Mouse (Mus musculus) lung, embryonic 14.5 days (tissue): Measurements from ENCODE around the gene Cd7. TPM values are rescaled to one million over a fixed set of nuclear protein-coding genes. Genes with fewer than 3 reads are reported as not detected.
A peak's percentile ranks its signal among the peaks of the same experiment; 100 is the strongest.
"Not testable (repeated sequence)": the region's sequence is repeated elsewhere in the genome, so short reads cannot be mapped to it uniquely, and the experiment has no call there.

Source experiments
- ATAC-seq: fragments of 200-750 bp; cut with Nextera tagmentation; 2 replicates; pipeline ENCODE4 v1.8.0; 2017; ENCODE audit warnings: mild to moderate bottlenecking, moderate TSS enrichment, moderate library complexity; ENCODE audit not compliant: insufficient read depth
- DNase-seq: peaks from one replicate; pipeline ENCODE4 v3.0.0-alpha.2; 2015
- H3K27ac ChIP-seq: fragments of 300-500 bp; sonication (generic); 2 replicates; pipeline ENCODE4 v1.5.1; 2014; ENCODE audit warnings: low read depth, mild to moderate bottlenecking, moderate library complexity
- H3K27me3 ChIP-seq: fragments of 300-500 bp; sonication (generic); 2 replicates; pipeline ENCODE4 v1.6.1; 2014; ENCODE audit warnings: low read length, control low read depth; ENCODE audit not compliant: insufficient read depth
- H3K36me3 ChIP-seq: fragments of 300-500 bp; sonication (generic); 2 replicates; pipeline ENCODE4 v1.6.1; 2014; ENCODE audit warnings: control low read depth; ENCODE audit not compliant: insufficient read depth
- H3K4me1 ChIP-seq: fragments of 300-500 bp; sonication (generic); 2 replicates; pipeline ENCODE4 v1.6.1; 2014; ENCODE audit warnings: antibody characterized with exemption, control low read depth; ENCODE audit not compliant: insufficient read depth
- H3K4me2 ChIP-seq: fragments of 300-500 bp; sonication (generic); 2 replicates; pipeline ENCODE4 v1.6.1; 2014; ENCODE audit warnings: mild to moderate bottlenecking
- H3K4me3 ChIP-seq: fragments of 300-500 bp; sonication (generic); 2 replicates; pipeline ENCODE4 v1.5.1; 2014; ENCODE audit warnings: low read depth, low read length
- H3K9ac ChIP-seq: fragments of 300-500 bp; sonication (generic); 2 replicates; pipeline ENCODE4 v1.6.1; 2014
- H3K9me3 ChIP-seq: fragments of 300-500 bp; sonication (generic); 2 replicates; pipeline ENCODE4 v1.6.1; 2016; ENCODE audit warnings: low read depth, low read length, control low read depth
- CTCF ChIP-seq: IDR thresholded peaks from 2 replicates; pipeline ENCODE4 v1.5.1; 2016; ENCODE audit warnings: antibody characterized with exemption, low read depth
- WGBS: fragments of 180-500 bp; shearing (Covaris S2); extraction: QIAGEN DNeasy Blood & Tissue Kit; methylation state at CpG from one replicate; pipeline ENCODE4 v1.1.7; 2014; 5-methylcytosine and 5-hydroxymethylcytosine counted together
- polyA plus RNA-seq: library from polyadenylated mRNA; unstranded; fragments of >200 nt; fragmentation: Nextera tagmentation; extraction: Ambion mirVana; gene quantifications from 2 replicates; pipeline ENCODE4 v1.2.1, GENCODE M21; 2014

The Cd7 gene
- polyA plus RNA-seq, 1 experiment from 2014 or later, result not detected

- WGBS, result 57% methylated on average over 2 of the region's 2 CpGs
- ATAC-seq, result no peak
- no peaks in the 10 kb centered on the region for H3K4me1 ChIP-seq
These were observed 8.7 kb upstream of the Cd7 start for GRCm38 (mm10) chr11:121047826-121048399.

GRCm38 (mm10) chr11:121045286-121045685 is 6.1 kb upstream of the Cd7 start:
- no peak overlapping the region for H3K27ac ChIP-seq
- WGBS, result 71% methylated on average over 1 of the region's 1 CpGs
- H3K4me3 ChIP-seq, result no peak overlapping the region
- no peaks in the 10 kb centered on the region for H3K27me3 ChIP-seq
- H3K4me1 ChIP-seq, result no peaks in the 10 kb centered on the region
- no peak overlapping the region for H3K9ac ChIP-seq
- TF ChIP-seq CTCF, result no peak
- H3K4me2 ChIP-seq, result no peak overlapping the region
- no peaks in the 10 kb centered on the region for H3K9me3 ChIP-seq
- no peak for ATAC-seq
- peak; percentile 37 for DNase-seq
- no peaks in the 10 kb centered on the region for H3K36me3 ChIP-seq

More at GRCm38 (mm10) chr11:121047826-121048399, 8.7 kb upstream of the Cd7 start:
- peak; percentile 68 for TF ChIP-seq CTCF
- DNase-seq, result peak; percentile 76
- Histone ChIP-seq H3K9me3 (no peaks in the 10 kb centered on the region), H3K4me2 (no peak overlapping the region), H3K27me3 (no peaks in the 10 kb centered on the region), H3K27ac (no peak overlapping the region), H3K9ac (no peak overlapping the region), H3K36me3 (no peaks in the 10 kb centered on the region), H3K4me3 (no peak overlapping the region)

GRCm38 (mm10) chr11:121043025-121043424 is 3.8 kb upstream of the Cd7 start:
- H3K27ac ChIP-seq, H3K4me1 ChIP-seq, H3K9ac ChIP-seq, H3K4me2 ChIP-seq, H3K4me3 ChIP-seq, DNase-seq, H3K36me3 ChIP-seq, H3K9me3 ChIP-seq, H3K27me3 ChIP-seq, ATAC-seq: not testable (repeated sequence)
- 25% methylated on average over 1 of the region's 1 CpGs for WGBS

GRCm38 (mm10) chr11:121042480-121042879 is 3.3 kb upstream of the Cd7 start:
- Histone ChIP-seq H3K4me1 (no peaks in the 10 kb centered on the region), H3K27me3 (no peaks in the 10 kb centered on the region), H3K36me3 (no peaks in the 10 kb centered on the region), H3K9ac (no peak overlapping the region), H3K9me3 (no peaks in the 10 kb centered on the region), H3K27ac (no peak overlapping the region), H3K4me3 (no peak overlapping the region), H3K4me2 (no peak overlapping the region)
- DNase-seq (no peak), ATAC-seq (no peak)
- TF ChIP-seq CTCF, result no peak
- 62% methylated on average over 4 of the region's 4 CpGs for WGBS

DNA sequence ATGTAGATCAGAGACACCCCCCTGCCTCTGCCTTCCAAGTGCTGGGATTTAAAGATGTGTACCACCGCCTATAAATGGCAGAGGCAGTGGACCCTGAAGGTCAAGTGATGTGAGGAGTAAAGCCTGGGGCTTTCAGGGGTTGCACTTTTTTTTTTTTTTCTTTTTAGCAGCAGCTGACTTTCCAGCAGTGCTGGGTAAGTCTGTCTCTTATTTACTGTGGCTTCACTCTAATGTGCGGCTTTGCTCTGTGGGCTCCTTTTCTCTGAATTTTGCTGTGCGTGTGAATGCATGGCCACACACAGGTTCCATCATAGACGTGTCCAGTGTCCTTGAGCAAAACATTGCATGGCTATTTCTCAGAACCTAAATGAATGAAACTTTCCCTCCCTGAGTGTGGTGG is 2.4 kb upstream of the Cd7 start:
- DNase-seq (no peak), ATAC-seq (no peak)
- no peak overlapping the region for H3K27ac ChIP-seq
- no peaks in the 10 kb centered on the region for H3K9me3 ChIP-seq
- no peak overlapping the region for H3K4me2 ChIP-seq
- no peak for TF ChIP-seq CTCF
- no peaks in the 10 kb centered on the region for H3K27me3 ChIP-seq
- no peaks in the 10 kb centered on the region for H3K36me3 ChIP-seq
- no peaks in the 10 kb centered on the region for H3K4me1 ChIP-seq
- no peak overlapping the region for H3K4me3 ChIP-seq
- no peak overlapping the region for H3K9ac ChIP-seq
- WGBS, result 72% methylated on average over 4 of the region's 4 CpGs

DNA sequence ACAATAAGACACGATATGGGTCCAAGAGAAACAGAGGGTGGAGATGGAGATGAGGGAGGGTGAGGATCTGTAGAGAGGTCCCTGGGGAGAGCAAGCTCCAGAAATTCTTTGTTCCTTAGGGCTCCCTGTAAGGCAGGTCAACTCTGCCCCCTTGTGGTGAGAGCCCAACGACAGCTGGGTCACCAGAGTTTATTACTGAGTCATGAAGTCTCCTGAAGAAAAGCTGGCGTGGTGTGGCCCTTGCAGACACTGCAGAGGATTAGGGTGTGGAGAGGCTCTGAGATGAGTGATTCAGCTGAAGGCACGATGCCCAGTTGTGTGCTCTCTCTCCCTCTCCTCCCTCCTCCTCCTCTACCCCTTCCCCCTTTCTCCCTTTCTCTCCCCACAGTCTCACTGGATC is 2.0 kb upstream of the Cd7 start:
- TF ChIP-seq CTCF, result peak; percentile 90
- Histone ChIP-seq H3K4me3 (no peak overlapping the region), H3K27me3 (no peaks in the 10 kb centered on the region), H3K27ac (no peak overlapping the region), H3K36me3 (no peaks in the 10 kb centered on the region), H3K9me3 (no peaks in the 10 kb centered on the region), H3K4me2 (no peak overlapping the region), H3K4me1 (no peaks in the 10 kb centered on the region), H3K9ac (no peak overlapping the region)
- DNase-seq, result peak; percentile 94
- 5% methylated on average over 4 of the region's 4 CpGs for WGBS
- peak; percentile 76 for ATAC-seq

GRCm38 (mm10) chr11:121038366-121039240 is 615 bp downstream of the Cd7 start:
- ATAC-seq, result no peak
- Histone ChIP-seq H3K27me3 (no peaks in the 10 kb centered on the region), H3K4me3 (no peak overlapping the region), H3K27ac (no peak overlapping the region), H3K9me3 (no peaks in the 10 kb centered on the region), H3K9ac (no peak overlapping the region), H3K4me2 (no peak overlapping the region), H3K4me1 (no peaks in the 10 kb centered on the region), H3K36me3 (no peaks in the 10 kb centered on the region)
- WGBS, result 85% methylated on average over 11 of the region's 11 CpGs
- DNase-seq, result no peak
- no peak for TF ChIP-seq CTCF
